Mouse (Mus musculus) MEL (cell line): ENCODE measurements at regions not wholly inside any gene's neighbourhood (a gene's known extent, or its start where the extent isn't known, plus 50 kb on each side); places are given as distances from the start of the nearest gene placed in this dataset.

Experiments used
- DNase-seq: peaks from one replicate; pipeline ENCODE4 v3.0.0; 2011; ENCODE audit warnings: low read depth, low spot score
- H3K27ac ChIP-seq: 2 replicates; pipeline ENCODE4 v1.5.1; 2012; ENCODE audit warnings: low read depth, mild to moderate bottlenecking, control low read depth, low read length, moderate library complexity; ENCODE audit not compliant: control insufficient read depth
- H3K27me3 ChIP-seq, 2 experiments: fragments of 150-350 bp in 1 of 2; sonication (generic) in 1 of 2; 2 replicates each; pipeline ENCODE4 v1.6.1; 2012; ENCODE audit warnings: low read length in 2 of 2, mild to moderate bottlenecking in 2 of 2, improper control_type of control experiment in 1 of 2, moderate library complexity in 1 of 2; ENCODE audit not compliant: insufficient read depth in 2 of 2, control insufficient read depth in 1 of 2
- H3K36me3 ChIP-seq, 2 experiments: 2 replicates each; pipeline ENCODE4 v1.6.1; 2012 to 2014; ENCODE audit warnings: low read length in 2 of 2, improper control_type of control experiment in 1 of 2, inconsistent platforms in 1 of 2, mild to moderate bottlenecking in 1 of 2; ENCODE audit not compliant: insufficient read depth in 2 of 2, control insufficient read depth in 1 of 2
- H3K4me1 ChIP-seq, 2 experiments: fragments of 150-350 bp in 1 of 2; sonication (generic) in 1 of 2; 2 replicates each; pipeline ENCODE4 v1.6.1; 2012; ENCODE audit warnings: low read length in 2 of 2, improper control_type of control experiment in 1 of 2, mild to moderate bottlenecking in 1 of 2; ENCODE audit not compliant: insufficient read depth in 2 of 2, control insufficient read depth in 1 of 2
- H3K4me3 ChIP-seq, 2 experiments: fragments of 150-350 bp in 1 of 2; sonication (generic) in 1 of 2; 2 replicates each; pipeline ENCODE4 v1.5.1; 2012; ENCODE audit warnings: low read depth in 2 of 2, low read length in 2 of 2, mild to moderate bottlenecking in 2 of 2, moderate library complexity in 2 of 2, control low read depth in 1 of 2, improper control_type of control experiment in 1 of 2; ENCODE audit not compliant: control insufficient read depth in 1 of 2, insufficient read depth in 1 of 2
- H3K79me2 ChIP-seq: 2 replicates; pipeline ENCODE4 v1.6.1; 2012; ENCODE audit warnings: mild to moderate bottlenecking, low read length, moderate library complexity; ENCODE audit not compliant: control insufficient read depth, poor library complexity, insufficient read depth
- H3K9ac ChIP-seq: 2 replicates; pipeline ENCODE4 v1.6.1; 2012; ENCODE audit warnings: low read depth, mild to moderate bottlenecking, control low read depth, low read length, moderate library complexity; ENCODE audit not compliant: control insufficient read depth, poor library complexity, severe bottlenecking
- H3K9me3 ChIP-seq: fragments of 150-350 bp; sonication (generic); replicated peaks from 2 replicates; pipeline ENCODE4 v1.6.1; 2012; ENCODE audit warnings: mild to moderate bottlenecking, low read length, improper control_type of control experiment, moderate library complexity; ENCODE audit not compliant: insufficient read depth
- CHD1 ChIP-seq: IDR thresholded peaks from 2 replicates; pipeline ENCODE4 v1.6.1; 2012; ENCODE audit warnings: low read depth, mild to moderate bottlenecking, inconsistent platforms, low read length, improper control_type of control experiment
- CTCF ChIP-seq, 3 experiments: IDR thresholded peaks in 2 of 3; conservative IDR thresholded peaks in 1 of 3; 2 replicates each; pipeline ENCODE4 v1.5.1; 2011 to 2012; ENCODE audit warnings: low read length in 3 of 3, low read depth in 2 of 3, mild to moderate bottlenecking in 2 of 3, improper control_type of control experiment in 1 of 3, inconsistent platforms in 1 of 3, mixed read lengths in 1 of 3, moderate library complexity in 1 of 3; ENCODE audit not compliant: control insufficient read depth in 1 of 3, insufficient read depth in 1 of 3, poor library complexity in 1 of 3, severe bottlenecking in 1 of 3
- ELF1 ChIP-seq: IDR thresholded peaks from 2 replicates; pipeline ENCODE4 v1.6.1; 2014; ENCODE audit warnings: low read depth, mild to moderate bottlenecking, inconsistent platforms, low read length, improper control_type of control experiment, moderate library complexity
- ETS1 ChIP-seq: IDR thresholded peaks from 2 replicates; pipeline ENCODE4 v1.6.1; 2012; ENCODE audit warnings: low read depth, mild to moderate bottlenecking, inconsistent platforms, low read length, improper control_type of control experiment, moderate library complexity
- HCFC1 ChIP-seq: IDR thresholded peaks from 2 replicates; pipeline ENCODE4 v1.6.1; 2012; ENCODE audit warnings: low read depth, mild to moderate bottlenecking, inconsistent platforms, low read length, improper control_type of control experiment, moderate library complexity
- JUND ChIP-seq: IDR thresholded peaks from 2 replicates; pipeline ENCODE4 v1.6.1; 2011; ENCODE audit warnings: low read depth, mild to moderate bottlenecking, improper control_type of control experiment, low read length
- KAT2A ChIP-seq: conservative IDR thresholded peaks from 2 replicates; pipeline ENCODE4 v1.6.1; 2012; ENCODE audit warnings: low read depth, low read length, improper control_type of control experiment, inconsistent platforms
- MAZ ChIP-seq: IDR thresholded peaks from 2 replicates; pipeline ENCODE4 v1.6.1; 2012; ENCODE audit warnings: low read depth, mild to moderate bottlenecking, inconsistent platforms, low read length, improper control_type of control experiment
- MEF2A ChIP-seq: IDR thresholded peaks from 2 replicates; pipeline ENCODE4 v1.6.1; 2014; ENCODE audit warnings: low read depth, mild to moderate bottlenecking, inconsistent platforms, low read length, improper control_type of control experiment; ENCODE audit not compliant: poor library complexity, insufficient replicate concordance, severe bottlenecking; ENCODE audit errors: extremely low read depth
- MXI1 ChIP-seq: IDR thresholded peaks from 2 replicates; pipeline ENCODE4 v1.6.1; 2011; ENCODE audit warnings: mild to moderate bottlenecking, low read depth, low read length, improper control_type of control experiment
- MYB ChIP-seq: IDR thresholded peaks from 2 replicates; pipeline ENCODE4 v1.6.1; 2011; ENCODE audit warnings: mild to moderate bottlenecking, low read depth, low read length, improper control_type of control experiment
- NRF1 ChIP-seq: IDR thresholded peaks from 2 replicates; pipeline ENCODE4 v1.6.1; 2014; ENCODE audit warnings: low read depth, mild to moderate bottlenecking, inconsistent platforms, low read length, improper control_type of control experiment, moderate library complexity; ENCODE audit not compliant: poor library complexity, insufficient read depth, severe bottlenecking
- POLR2A ChIP-seq, 2 experiments: IDR thresholded peaks; 2 replicates each; pipeline ENCODE4 v1.6.1; 2011 to 2012; ENCODE audit warnings: low read length in 2 of 2, mild to moderate bottlenecking in 2 of 2, control low read depth in 1 of 2, improper control_type of control experiment in 1 of 2, low read depth in 1 of 2, moderate library complexity in 1 of 2; ENCODE audit not compliant: control insufficient read depth in 1 of 2, insufficient read depth in 1 of 2, poor library complexity in 1 of 2
- POLR2AphosphoS2 ChIP-seq: IDR thresholded peaks from 2 replicates; pipeline ENCODE4 v1.6.1; 2011; ENCODE audit warnings: low read length, improper control_type of control experiment
- RAD21 ChIP-seq: IDR thresholded peaks from 2 replicates; pipeline ENCODE4 v1.6.1; 2011; ENCODE audit warnings: mild to moderate bottlenecking, low read depth, low read length, improper control_type of control experiment
- RCOR1 ChIP-seq: IDR thresholded peaks from 2 replicates; pipeline ENCODE4 v1.6.1; 2012; ENCODE audit warnings: low read depth, mild to moderate bottlenecking, inconsistent platforms, low read length, improper control_type of control experiment
- TAL1 ChIP-seq: IDR thresholded peaks from 2 replicates; pipeline ENCODE4 v1.6.1; 2012; ENCODE audit warnings: mild to moderate bottlenecking, inconsistent platforms, low read length, moderate library complexity, mixed read lengths
- TCF12 ChIP-seq: IDR thresholded peaks from 2 replicates; pipeline ENCODE4 v1.6.1; 2014; ENCODE audit warnings: low read depth, mild to moderate bottlenecking, inconsistent platforms, low read length, improper control_type of control experiment, moderate library complexity
- USF1 ChIP-seq: IDR thresholded peaks from 2 replicates; pipeline ENCODE4 v1.6.1; 2014; ENCODE audit warnings: low read depth, mild to moderate bottlenecking, inconsistent platforms, low read length, improper control_type of control experiment, moderate library complexity
- USF2 ChIP-seq, 2 experiments: IDR thresholded peaks; 2 replicates each; pipeline ENCODE4 v1.6.1; 2011 to 2012; ENCODE audit warnings: improper control_type of control experiment in 2 of 2, low read length in 2 of 2, borderline replicate concordance in 1 of 2, inconsistent platforms in 1 of 2, low read depth in 1 of 2, mild to moderate bottlenecking in 1 of 2; ENCODE audit not compliant: insufficient read depth in 1 of 2
- ZMIZ1 ChIP-seq: IDR thresholded peaks from 2 replicates; pipeline ENCODE4 v1.6.1; 2012; ENCODE audit warnings: low read depth, mild to moderate bottlenecking, inconsistent platforms, low read length, improper control_type of control experiment, moderate library complexity

GRCm38 (mm10) chr10:17382990-17383389, 340.0 kb upstream of the Cited2 start:
- TF ChIP-seq MYB (no peak), POLR2A (IDR thresholded peaks at IDR 0.05; ENCODE audit: control insufficient read depth in 1 of 2, insufficient read depth in 1 of 2, low read depth in 1 of 2, low read length in 2 of 2, poor library complexity in 1 of 2) (no peak), TCF12 (no peak), CTCF (IDR thresholded peaks at IDR 0.05 in 2 of 3, conservative IDR thresholded peaks at IDR 0.05 in 1 of 3; ENCODE audit: control insufficient read depth in 1 of 3, insufficient read depth in 1 of 3, low read depth in 2 of 3, low read length in 3 of 3, poor library complexity in 1 of 3, severe bottlenecking in 1 of 3) (no peak), NRF1 (no peak), MAZ (no peak), CHD1 (no peak), KAT2A (no peak), MXI1 (no peak)
- no peaks in the 10 kb centered on the region for H3K79me2 ChIP-seq
- DNase-seq, result no peak

GRCm38 (mm10) chr10:17385181-17385580, 337.8 kb upstream of the Cited2 start:
- no peaks in the 10 kb centered on the region for H3K9me3 ChIP-seq
- H3K4me1 ChIP-seq, result no peaks in the 10 kb centered on the region; a peak in 1 of 4 replicates
- no peak overlapping the region for H3K4me3 ChIP-seq
- TF ChIP-seq POLR2AphosphoS2, result no peak
- no peak for TF ChIP-seq TAL1
- TF ChIP-seq ELF1, result no peak
- TF ChIP-seq MEF2A, result no peak
- TF ChIP-seq ETS1, result no peak
- no peak for TF ChIP-seq HCFC1
- TF ChIP-seq MXI1, result no peak
- no peak for TF ChIP-seq KAT2A
- no peak for TF ChIP-seq JUND
- no peak for TF ChIP-seq USF1
- TF ChIP-seq TCF12, result no peak
- TF ChIP-seq USF2 (IDR thresholded peaks at IDR 0.05; ENCODE audit: borderline replicate concordance in 1 of 2, insufficient read depth in 1 of 2, low read depth in 1 of 2, low read length in 2 of 2), result no peak
- no peak for TF ChIP-seq MYB
- no peak for TF ChIP-seq RCOR1
- TF ChIP-seq ZMIZ1, result no peak
- no peak for TF ChIP-seq NRF1
- TF ChIP-seq RAD21, result no peak
- H3K27ac ChIP-seq, result no peak overlapping the region
- no peaks in the 10 kb centered on the region for H3K36me3 ChIP-seq
- no peak overlapping the region for H3K9ac ChIP-seq
- H3K27me3 ChIP-seq, result no peaks in the 10 kb centered on the region
- H3K79me2 ChIP-seq, result no peaks in the 10 kb centered on the region
- DNase-seq, result no peak

More at GRCm38 (mm10) chr10:17382990-17383389, 340.0 kb upstream of the Cited2 start:
- Histone ChIP-seq H3K36me3 (no peaks in the 10 kb centered on the region), H3K27me3 (no peaks in the 10 kb centered on the region), H3K4me3 (no peak overlapping the region), H3K4me1 (no peaks in the 10 kb centered on the region; a peak in 1 of 4 replicates), H3K27ac (no peak overlapping the region), H3K9ac (no peak overlapping the region), H3K9me3 (no peaks in the 10 kb centered on the region)
